Mouse (Mus musculus): Measurements from ENCODE around the gene Mllt3. TPM values are rescaled to one million over a fixed set of nuclear protein-coding genes. Genes with fewer than 3 reads are reported as not detected.

Gene Mllt3
- polyA plus RNA-seq, 1 experiment from 2014 or later: 74.9 TPM

GRCm38 (mm10) chr4:87801332-87801731, 231.8 kb downstream of the Mllt3 start:
- no peak overlapping the region for H3K9ac ChIP-seq (ENCODE audit: low read depth, low read length)
- no peaks in the 10 kb centered on the region for H3K9me3 ChIP-seq (replicated peaks; ENCODE audit: control insufficient read depth, low read length, poor library complexity, severe bottlenecking)
- H3K27me3 ChIP-seq (ENCODE audit: control insufficient read depth, insufficient read depth, low read depth, low read length): no peaks in the 10 kb centered on the region
- 79% methylated on average over 3 of the region's 3 CpGs for WGBS
- ATAC-seq: no peak
- no peaks in the 10 kb centered on the region for H3K36me3 ChIP-seq (ENCODE audit: control insufficient read depth, insufficient read depth, low read length)
- peaks cover 20% of the 10 kb centered on the region for H3K4me1 ChIP-seq (ENCODE audit: control insufficient read depth, insufficient read depth, low read length)
- no peak overlapping the region for H3K4me2 ChIP-seq (ENCODE audit: low read length)
- no peak overlapping the region for H3K4me3 ChIP-seq (ENCODE audit: low read depth, low read length)
- H3K27ac ChIP-seq (ENCODE audit: low read length): no peak overlapping the region

GRCm38 (mm10) chr4:87800276-87800675, 232.9 kb downstream of the Mllt3 start:
- no peak overlapping the region for H3K9ac ChIP-seq (ENCODE audit: low read depth, low read length)
- WGBS: 68% methylated on average over 1 of the region's 1 CpGs
- no peak overlapping the region for H3K4me3 ChIP-seq (ENCODE audit: low read depth, low read length)
- no peaks in the 10 kb centered on the region for H3K36me3 ChIP-seq (ENCODE audit: control insufficient read depth, insufficient read depth, low read length)
- no peaks in the 10 kb centered on the region for H3K9me3 ChIP-seq (replicated peaks; ENCODE audit: control insufficient read depth, low read length, poor library complexity, severe bottlenecking)
- peaks cover 16% of the 10 kb centered on the region; the same call in 1 of the 2 replicates for H3K4me1 ChIP-seq (ENCODE audit: control insufficient read depth, insufficient read depth, low read length)
- no peak overlapping the region for H3K27ac ChIP-seq (ENCODE audit: low read length)
- H3K4me2 ChIP-seq (ENCODE audit: low read length): no peak overlapping the region
- ATAC-seq: no peak
- H3K27me3 ChIP-seq (ENCODE audit: control insufficient read depth, insufficient read depth, low read depth, low read length): no peaks in the 10 kb centered on the region

DNA sequence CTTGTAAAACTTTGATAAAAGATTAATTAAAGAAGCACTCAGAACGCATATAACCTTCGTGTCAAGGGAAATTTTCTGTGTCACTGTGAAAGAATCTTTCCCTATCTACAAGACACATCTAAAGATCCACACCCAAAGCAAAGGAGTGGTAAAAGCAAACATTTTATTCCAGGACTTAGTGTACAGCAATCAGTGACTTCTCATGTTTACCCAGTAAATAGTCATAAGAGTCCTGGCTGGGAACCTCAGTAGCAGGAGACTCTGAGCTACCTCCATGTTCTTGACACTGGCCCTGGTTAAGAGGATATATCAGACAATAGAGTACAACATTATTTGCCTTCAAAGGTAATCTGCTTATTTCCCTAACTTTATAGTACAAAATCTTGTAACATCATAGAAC, 233.7 kb downstream of the Mllt3 start:
- H3K4me3 ChIP-seq (ENCODE audit: low read depth, low read length): no peak overlapping the region
- H3K27me3 ChIP-seq (ENCODE audit: control insufficient read depth, insufficient read depth, low read depth, low read length): no peaks in the 10 kb centered on the region
- H3K27ac ChIP-seq (ENCODE audit: low read length): no peak overlapping the region
- H3K9me3 ChIP-seq (replicated peaks; ENCODE audit: control insufficient read depth, low read length, poor library complexity, severe bottlenecking): no peaks in the 10 kb centered on the region
- 95% methylated on average over 2 of the region's 2 CpGs for WGBS
- H3K4me1 ChIP-seq (ENCODE audit: control insufficient read depth, insufficient read depth, low read length): peaks cover 12% of the 10 kb centered on the region; the same call in 1 of the 2 replicates
- ATAC-seq: no peak
- no peak overlapping the region for H3K4me2 ChIP-seq (ENCODE audit: low read length)
- no peak overlapping the region for H3K9ac ChIP-seq (ENCODE audit: low read depth, low read length)
- H3K36me3 ChIP-seq (ENCODE audit: control insufficient read depth, insufficient read depth, low read length): no peaks in the 10 kb centered on the region

DNA sequence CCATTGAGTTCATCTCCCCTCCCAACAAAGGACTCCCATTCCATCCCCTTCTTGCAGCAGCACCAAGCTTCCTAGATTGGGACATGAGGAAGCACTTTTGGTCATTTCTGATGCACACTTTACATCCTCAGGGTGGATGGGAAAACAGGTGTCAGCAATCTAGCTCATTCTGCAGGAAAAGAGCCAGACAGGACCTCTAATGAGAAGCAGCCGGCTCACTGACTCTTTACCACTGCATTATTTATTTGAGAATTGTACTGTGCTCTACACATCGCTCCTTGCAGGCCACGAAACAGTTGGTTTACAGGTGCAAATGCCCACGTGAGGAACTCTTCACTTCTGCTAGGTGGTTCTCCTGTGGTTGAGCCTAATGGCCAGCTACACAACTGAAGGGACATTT, 237.9 kb downstream of the Mllt3 start:
- no peak overlapping the region for H3K27ac ChIP-seq (ENCODE audit: low read length)
- H3K4me2 ChIP-seq (ENCODE audit: low read length): no peak overlapping the region
- ATAC-seq: no peak
- H3K4me3 ChIP-seq (ENCODE audit: low read depth, low read length): no peak overlapping the region
- H3K9ac ChIP-seq (ENCODE audit: low read depth, low read length): no peak overlapping the region
- no peaks in the 10 kb centered on the region for H3K9me3 ChIP-seq (replicated peaks; ENCODE audit: control insufficient read depth, low read length, poor library complexity, severe bottlenecking)
- H3K36me3 ChIP-seq (ENCODE audit: control insufficient read depth, insufficient read depth, low read length): peaks cover 12% of the 10 kb centered on the region
- 81% methylated on average over 4 of the region's 4 CpGs for WGBS
- no peaks in the 10 kb centered on the region for H3K27me3 ChIP-seq (ENCODE audit: control insufficient read depth, insufficient read depth, low read depth, low read length)
- peaks cover 4% of the 10 kb centered on the region; the same call in 1 of the 2 replicates for H3K4me1 ChIP-seq (ENCODE audit: control insufficient read depth, insufficient read depth, low read length)

GRCm38 (mm10) chr4:87794216-87794615, 238.9 kb downstream of the Mllt3 start:
- 83% methylated on average over 3 of the region's 3 CpGs for WGBS
- Histone ChIP-seq H3K9ac (ENCODE audit: low read depth, low read length) (no peak overlapping the region), H3K27me3 (ENCODE audit: control insufficient read depth, insufficient read depth, low read depth, low read length) (no peaks in the 10 kb centered on the region), H3K4me3 (ENCODE audit: low read depth, low read length) (no peak overlapping the region), H3K4me2 (ENCODE audit: low read length) (no peak overlapping the region), H3K27ac (ENCODE audit: low read length) (no peak overlapping the region), H3K36me3 (ENCODE audit: control insufficient read depth, insufficient read depth, low read length) (peaks cover 13% of the 10 kb centered on the region), H3K9me3 (replicated peaks; ENCODE audit: control insufficient read depth, low read length, poor library complexity, severe bottlenecking) (no peaks in the 10 kb centered on the region), H3K4me1 (ENCODE audit: control insufficient read depth, insufficient read depth, low read length) (peaks cover 2% of the 10 kb centered on the region; the same call in 1 of the 2 replicates)
- ATAC-seq: no peak

DNA sequence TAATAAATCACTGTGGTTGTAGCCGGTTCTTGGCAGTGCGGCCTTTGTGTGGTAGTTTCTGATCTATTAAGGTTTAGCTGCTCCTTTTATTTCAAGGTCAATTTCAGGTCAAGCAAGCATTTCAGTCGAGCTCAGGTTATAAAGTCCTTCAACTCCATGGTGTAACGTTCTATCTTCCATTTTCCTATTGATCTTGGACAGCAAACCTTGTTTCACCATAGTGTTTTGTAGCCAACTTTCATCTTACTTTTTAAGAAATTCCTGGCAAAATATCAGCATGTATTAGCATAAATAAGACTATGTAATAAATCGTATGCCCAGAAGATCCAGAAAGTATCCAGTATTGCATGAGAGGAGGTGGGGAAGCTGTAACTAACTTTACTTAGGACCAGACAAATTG, 240.7 kb downstream of the Mllt3 start:
- no peak for ATAC-seq
- no peaks in the 10 kb centered on the region for H3K9me3 ChIP-seq (replicated peaks; ENCODE audit: control insufficient read depth, low read length, poor library complexity, severe bottlenecking)
- H3K36me3 ChIP-seq (ENCODE audit: control insufficient read depth, insufficient read depth, low read length): peaks cover 17% of the 10 kb centered on the region
- no peak overlapping the region for H3K4me2 ChIP-seq (ENCODE audit: low read length)
- H3K4me3 ChIP-seq (ENCODE audit: low read depth, low read length): no peak overlapping the region
- peaks cover 2% of the 10 kb centered on the region; the same call in 1 of the 2 replicates for H3K4me1 ChIP-seq (ENCODE audit: control insufficient read depth, insufficient read depth, low read length)
- WGBS: 43% methylated on average over 5 of the region's 5 CpGs
- no peak overlapping the region for H3K9ac ChIP-seq (ENCODE audit: low read depth, low read length)
- no peaks in the 10 kb centered on the region for H3K27me3 ChIP-seq (ENCODE audit: control insufficient read depth, insufficient read depth, low read depth, low read length)
- no peak overlapping the region for H3K27ac ChIP-seq (ENCODE audit: low read length)

- Histone ChIP-seq H3K4me2 (ENCODE audit: low read length) (no peak overlapping the region), H3K9me3 (replicated peaks; ENCODE audit: control insufficient read depth, low read length, poor library complexity, severe bottlenecking) (no peaks in the 10 kb centered on the region), H3K9ac (ENCODE audit: low read depth, low read length) (no peak overlapping the region), H3K4me1 (ENCODE audit: control insufficient read depth, insufficient read depth, low read length) (peaks cover 13% of the 10 kb centered on the region), H3K27me3 (ENCODE audit: control insufficient read depth, insufficient read depth, low read depth, low read length) (no peaks in the 10 kb centered on the region), H3K27ac (ENCODE audit: low read length) (no peak overlapping the region), H3K4me3 (ENCODE audit: low read depth, low read length) (no peak overlapping the region), H3K36me3 (ENCODE audit: control insufficient read depth, insufficient read depth, low read length) (peaks cover 17% of the 10 kb centered on the region)
- WGBS: 86% methylated on average over 7 of the region's 7 CpGs
- no peak for ATAC-seq
These were observed 243.7 kb downstream of the Mllt3 start for GRCm38 (mm10) chr4:87789446-87789845.

GRCm38 (mm10) chr4:87788691-87789090, 244.5 kb downstream of the Mllt3 start:
- H3K36me3 ChIP-seq (ENCODE audit: control insufficient read depth, insufficient read depth, low read length): peaks cover 17% of the 10 kb centered on the region
- WGBS: 71% methylated on average over 8 of the region's 8 CpGs
- ATAC-seq: no peak
- no peak overlapping the region for H3K27ac ChIP-seq (ENCODE audit: low read length)
- H3K4me2 ChIP-seq (ENCODE audit: low read length): no peak overlapping the region
- H3K4me3 ChIP-seq (ENCODE audit: low read depth, low read length): no peak overlapping the region
- H3K4me1 ChIP-seq (ENCODE audit: control insufficient read depth, insufficient read depth, low read length): peaks cover 13% of the 10 kb centered on the region
- no peak overlapping the region for H3K9ac ChIP-seq (ENCODE audit: low read depth, low read length)
- H3K27me3 ChIP-seq (ENCODE audit: control insufficient read depth, insufficient read depth, low read depth, low read length): no peaks in the 10 kb centered on the region
- H3K9me3 ChIP-seq (replicated peaks; ENCODE audit: control insufficient read depth, low read length, poor library complexity, severe bottlenecking): no peaks in the 10 kb centered on the region

DNA sequence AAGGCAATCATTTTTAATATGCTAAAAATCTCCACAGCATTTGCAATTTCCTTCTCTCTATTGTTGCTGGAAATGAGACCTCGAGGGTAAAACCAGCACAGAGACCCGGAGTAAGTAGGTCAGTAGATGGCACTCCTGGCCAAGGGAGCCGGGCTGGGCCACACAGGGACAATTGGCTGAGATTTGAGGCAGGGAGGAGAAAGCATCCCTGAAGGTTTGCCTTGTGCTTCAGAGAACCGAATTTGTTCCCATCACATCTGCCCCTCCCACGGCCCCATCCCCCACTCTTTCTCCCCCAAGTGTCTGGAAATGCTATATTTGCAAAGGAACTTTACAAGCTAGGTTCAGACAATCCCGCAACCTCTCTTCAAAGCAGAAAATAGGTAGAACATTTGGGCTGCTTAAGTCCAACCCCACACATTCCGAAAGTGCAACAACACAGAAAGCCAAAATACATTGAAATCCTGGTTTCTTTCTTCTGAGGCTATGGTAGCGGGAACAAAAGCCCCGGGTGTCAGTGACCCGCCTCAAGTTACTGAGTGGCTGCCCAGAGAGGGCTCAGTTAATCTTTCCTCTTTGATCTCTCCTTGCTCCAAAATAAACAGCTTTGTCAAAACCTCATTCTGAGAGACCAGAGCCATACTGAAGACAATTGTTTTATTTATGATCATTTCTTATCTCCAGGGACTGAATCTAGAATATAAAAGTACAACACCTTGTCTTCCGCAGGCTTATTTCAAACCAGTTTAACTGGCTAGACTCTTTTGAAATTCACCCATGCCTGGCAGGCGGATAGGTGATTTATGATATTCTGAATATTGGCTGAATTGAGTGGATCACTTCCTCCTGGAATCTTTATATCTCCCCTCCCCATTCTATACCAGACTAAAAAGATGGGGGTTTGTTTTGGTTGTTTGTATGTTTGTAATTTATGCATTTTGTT, 247.8 kb downstream of the Mllt3 start:
- no peaks in the 10 kb centered on the region for H3K27me3 ChIP-seq (ENCODE audit: control insufficient read depth, insufficient read depth, low read depth, low read length)
- H3K9me3 ChIP-seq (replicated peaks; ENCODE audit: control insufficient read depth, low read length, poor library complexity, severe bottlenecking): no peaks in the 10 kb centered on the region
- peaks cover 12% of the 10 kb centered on the region for H3K4me1 ChIP-seq (ENCODE audit: control insufficient read depth, insufficient read depth, low read length)
- H3K4me2 ChIP-seq (ENCODE audit: low read length): 0 out of 2 replicates have a peak overlapping the region, but pooled peaks have one; percentile 5
- WGBS: 9% methylated on average over 12 of the region's 12 CpGs
- peaks cover 14% of the 10 kb centered on the region for H3K36me3 ChIP-seq (ENCODE audit: control insufficient read depth, insufficient read depth, low read length)
- peak overlapping the region; percentile 22; the same call in 1 of the 2 replicates for H3K27ac ChIP-seq (ENCODE audit: low read length)
- H3K9ac ChIP-seq (ENCODE audit: low read depth, low read length): peak overlapping the region; percentile 14; the same call in 1 of the 2 replicates
- H3K4me3 ChIP-seq (ENCODE audit: low read depth, low read length): no peak overlapping the region
- peak; percentile 86 for ATAC-seq

Measured in midbrain, embryonic 16.5 days (tissue).